Mouse (Mus musculus): ENCODE measurements around the gene Hnf1b.

Hnf1b gene

DNA sequence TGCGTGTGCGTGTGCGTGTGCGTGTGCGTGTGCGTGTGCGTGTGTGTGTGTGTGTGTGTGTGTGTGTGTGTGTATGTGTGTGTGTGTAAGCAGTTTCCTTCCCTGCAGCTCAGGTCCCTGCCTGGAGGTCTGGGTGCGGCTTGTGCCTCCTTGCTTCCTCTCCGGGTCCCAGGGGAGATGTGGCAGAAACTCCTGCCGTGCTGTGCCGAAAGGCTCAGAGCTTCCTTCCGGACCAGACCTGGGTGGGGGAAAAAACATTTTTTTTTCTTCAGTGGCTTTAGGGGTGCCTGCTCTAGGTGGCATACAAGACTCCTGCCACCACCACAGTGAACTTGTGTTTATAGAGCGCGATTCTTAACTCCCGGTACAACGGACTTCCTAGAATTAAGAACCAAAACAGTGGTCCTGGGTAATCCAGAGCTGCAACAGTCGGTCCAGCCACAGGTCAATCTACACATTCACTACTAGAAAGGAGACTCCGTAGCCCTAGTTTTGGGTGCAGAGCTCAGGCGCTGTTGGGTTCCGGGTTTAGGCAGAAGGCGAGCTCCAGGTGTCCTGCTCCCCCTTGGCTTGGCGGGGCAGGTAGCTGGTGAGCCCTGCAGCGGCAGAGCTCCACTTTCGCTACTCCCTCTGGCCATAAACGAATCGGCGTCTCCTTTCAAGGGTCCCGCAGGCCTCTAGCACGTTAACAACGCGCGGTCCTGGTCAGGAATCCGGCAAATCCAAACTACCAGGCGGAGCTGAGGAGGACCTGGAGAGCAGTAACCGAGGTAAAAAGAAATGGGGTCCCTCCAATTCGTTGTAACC lies at the start of gene Hnf1b:
Gene Hnf1b, plus strand, starts transcription at position 535 of the 807 bp plus-strand sequence.
- peak; percentile 24 for DNase-seq (ENCODE audit: low spot score)

DNA sequence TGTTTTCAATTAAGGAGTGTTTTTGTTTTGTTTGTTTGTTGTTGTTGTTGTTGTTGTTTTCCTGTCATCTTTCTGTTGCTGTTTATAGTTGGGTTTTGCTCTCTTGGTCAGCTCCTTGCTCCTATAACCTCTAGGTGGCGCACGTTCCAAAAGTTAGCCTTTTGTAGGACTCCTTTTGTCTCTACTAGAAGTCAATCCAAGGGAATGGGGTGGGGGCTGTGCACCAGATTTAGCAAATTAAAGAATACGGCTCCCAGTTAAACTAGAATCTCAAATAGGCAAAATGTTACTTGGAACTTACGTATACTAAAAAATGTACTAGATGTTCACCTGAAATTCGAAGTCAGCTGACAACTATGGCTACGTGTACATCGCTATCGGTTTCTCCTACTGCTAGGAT lies 47.7 kb upstream of the Hnf1b start:
- DNase-seq (ENCODE audit: low spot score): peak; percentile 33

DNA sequence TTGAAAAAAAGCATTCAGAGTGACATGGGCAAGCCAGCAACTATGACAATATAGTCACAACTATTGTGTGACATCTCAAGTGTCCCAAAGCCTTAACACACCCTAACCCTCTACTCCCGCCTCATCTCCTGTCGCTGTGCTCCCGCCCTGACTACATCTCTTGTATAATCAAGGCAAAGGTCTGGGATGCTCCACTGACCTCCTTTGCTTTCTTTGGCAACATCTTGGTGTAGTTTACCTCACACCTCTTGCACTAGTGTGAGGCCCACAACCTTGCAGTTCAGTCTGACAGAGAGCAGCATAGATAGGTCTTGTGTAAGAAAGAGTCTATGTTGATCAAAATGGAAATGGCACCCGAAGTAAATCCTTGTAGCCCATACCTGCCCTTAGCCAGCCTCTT lies 47.3 kb upstream of the Hnf1b start:
- no peak for DNase-seq (ENCODE audit: low spot score)

DNA sequence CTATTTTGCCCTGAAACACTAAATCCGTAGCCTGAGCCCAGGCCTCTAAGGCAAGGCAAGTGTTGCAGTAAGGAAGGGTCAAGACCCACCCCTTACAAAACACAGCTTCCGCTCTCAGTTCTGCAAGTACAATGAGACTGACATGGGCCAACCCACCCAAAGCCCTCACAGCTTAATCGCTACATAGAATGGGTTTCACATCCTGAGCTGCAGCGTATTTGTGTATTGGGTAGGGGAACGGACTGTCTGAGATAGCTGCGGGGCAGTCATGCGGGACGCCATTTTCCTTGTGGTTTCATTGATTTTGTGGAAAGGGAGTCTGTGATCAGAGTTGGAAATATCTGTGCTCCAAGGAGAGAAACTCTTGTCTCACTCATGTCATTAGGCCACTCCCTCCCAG lies 39.4 kb upstream of the Hnf1b start:
- no peak for DNase-seq (ENCODE audit: low spot score)

DNA sequence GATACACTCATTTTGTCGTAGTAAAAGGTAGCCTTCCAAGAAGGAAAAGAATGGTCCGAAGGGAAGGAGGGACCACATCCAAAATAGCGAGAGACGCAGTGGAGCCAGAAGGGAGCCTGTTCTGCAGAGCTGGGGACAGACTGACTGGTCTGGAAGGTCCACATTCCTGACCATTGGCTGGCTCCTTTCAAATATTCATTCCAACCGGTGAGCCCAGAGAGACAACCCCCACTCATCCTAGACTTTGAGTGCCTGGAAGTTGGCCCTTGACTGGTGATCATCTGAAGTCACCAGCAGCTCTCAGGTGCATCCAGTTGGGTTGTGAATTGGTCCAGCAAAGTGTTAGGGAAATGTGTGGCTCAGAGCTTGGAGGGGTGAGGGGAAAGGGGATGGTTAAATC lies 34.7 kb upstream of the Hnf1b start:
- no peak for DNase-seq (ENCODE audit: low spot score)

DNA sequence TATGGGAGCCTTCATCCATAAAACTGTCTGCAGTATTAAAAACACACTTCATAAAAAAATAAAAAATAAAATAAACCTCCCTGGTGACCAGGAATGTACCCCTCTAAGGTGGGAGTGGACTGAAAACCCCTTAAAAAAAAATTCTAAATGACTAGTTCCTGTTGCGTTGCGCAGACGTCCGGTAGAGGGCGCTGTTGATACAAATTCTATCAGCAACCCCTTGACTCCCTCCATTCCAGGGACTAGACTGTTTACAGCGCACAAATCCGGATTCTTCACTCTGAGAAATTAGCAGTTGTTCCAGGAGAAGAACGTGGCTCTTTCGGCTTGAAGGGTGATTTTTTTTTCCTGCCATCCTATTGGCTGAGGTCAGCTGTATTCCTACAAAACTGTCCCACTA lies 34.2 kb upstream of the Hnf1b start:
- DNase-seq (ENCODE audit: low spot score): peak; percentile 62

DNA sequence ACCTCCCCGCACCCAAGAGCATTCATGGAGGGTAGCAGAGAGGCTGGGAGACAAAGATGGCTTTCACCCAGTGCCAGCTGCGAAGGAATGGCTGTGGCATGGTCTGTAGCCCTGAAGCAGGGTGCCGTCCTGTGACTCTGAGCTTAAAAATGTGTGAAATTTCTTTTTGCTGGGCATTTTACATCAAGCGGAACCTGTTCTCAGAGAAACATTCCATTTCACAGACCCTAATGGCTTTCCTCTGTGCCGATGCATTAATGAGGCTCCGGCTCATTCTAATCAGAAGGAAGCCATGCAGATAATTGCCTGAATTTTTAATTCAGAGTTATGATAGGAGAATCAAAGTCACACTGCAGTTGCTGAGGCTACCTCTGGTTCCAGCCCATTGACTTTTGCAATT lies 32.8 kb upstream of the Hnf1b start:
- no peak for DNase-seq (ENCODE audit: low spot score)

DNA sequence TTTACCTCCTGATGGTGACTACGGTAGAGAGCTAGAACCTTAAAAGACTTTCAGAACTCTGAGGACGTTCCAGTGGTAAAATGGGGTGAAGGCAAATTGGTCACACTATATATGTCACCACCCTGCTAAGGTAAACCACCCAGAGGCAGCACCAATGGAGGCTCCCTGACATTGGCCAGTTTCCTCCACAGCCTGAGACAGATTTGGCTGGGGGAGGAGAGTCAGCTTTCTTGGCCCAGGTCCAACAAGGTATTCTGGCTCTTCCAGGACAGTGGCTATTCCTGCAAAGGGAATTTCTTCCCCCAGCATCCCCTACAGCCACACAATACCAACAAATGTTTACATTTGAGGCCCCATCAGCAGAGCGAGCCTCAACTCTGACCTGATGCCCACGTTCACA lies 31.9 kb upstream of the Hnf1b start:
- no peak for DNase-seq (ENCODE audit: low spot score)

DNA sequence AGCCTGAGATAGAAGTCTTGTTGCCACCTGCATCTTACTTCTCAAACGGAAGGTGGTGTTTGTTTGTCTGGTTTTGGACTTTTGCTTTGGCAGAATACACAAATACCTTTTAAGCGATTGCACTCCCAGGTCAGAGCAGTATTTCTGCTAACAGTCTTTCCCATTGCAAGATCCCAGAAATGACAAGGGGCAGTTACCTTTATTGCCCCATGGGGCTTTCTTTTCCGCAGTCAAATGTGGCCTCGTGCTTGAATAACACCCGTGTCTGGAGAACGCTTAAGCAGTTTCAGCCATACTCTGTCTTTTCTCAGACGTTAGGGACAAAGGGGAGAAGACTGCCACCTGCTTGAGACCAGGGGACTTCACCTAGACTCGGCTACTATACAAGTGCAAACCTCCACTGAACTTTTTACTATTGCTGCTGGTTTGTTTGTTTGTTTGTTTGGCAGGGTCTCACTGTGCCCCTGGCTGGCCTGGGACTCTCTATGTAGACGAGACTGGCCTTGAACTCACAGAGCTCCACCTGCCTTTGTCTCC lies 31.2 kb upstream of the Hnf1b start:
- DNase-seq (ENCODE audit: low spot score): no peak

DNA sequence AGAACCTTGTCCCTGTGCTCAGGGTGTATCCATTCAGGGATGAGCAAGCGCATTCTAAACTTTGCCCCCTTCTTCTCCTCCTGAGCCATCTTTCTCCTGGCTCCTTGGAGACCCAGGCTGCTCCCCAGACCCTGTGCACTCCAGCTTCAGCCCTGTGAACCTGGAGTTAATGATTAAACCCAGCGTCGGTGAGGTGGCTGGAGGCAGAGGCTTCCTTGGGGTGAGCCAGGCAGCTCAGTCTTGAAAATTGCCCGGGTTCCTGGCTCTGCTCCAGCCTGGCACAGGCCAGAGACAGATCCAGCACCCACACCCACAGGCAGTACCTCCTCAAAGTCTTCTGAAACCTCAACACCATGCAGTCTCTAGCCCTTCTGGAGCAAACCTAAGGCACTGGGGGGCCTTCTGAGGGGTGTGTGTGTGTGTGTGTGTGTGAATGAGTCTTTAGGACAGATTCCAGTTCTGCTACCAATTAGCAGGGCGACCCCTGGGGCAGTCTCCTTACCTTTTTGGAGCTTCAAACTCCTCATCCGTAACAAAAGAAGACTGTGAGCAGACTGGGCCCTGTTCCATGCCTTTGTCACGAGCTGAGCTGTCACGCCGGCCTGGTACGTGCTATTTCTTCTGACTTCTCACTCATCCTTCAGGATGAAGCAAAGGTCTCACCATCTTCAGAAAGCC lies 29.9 kb upstream of the Hnf1b start:
- no peak for DNase-seq (ENCODE audit: low spot score)

DNA sequence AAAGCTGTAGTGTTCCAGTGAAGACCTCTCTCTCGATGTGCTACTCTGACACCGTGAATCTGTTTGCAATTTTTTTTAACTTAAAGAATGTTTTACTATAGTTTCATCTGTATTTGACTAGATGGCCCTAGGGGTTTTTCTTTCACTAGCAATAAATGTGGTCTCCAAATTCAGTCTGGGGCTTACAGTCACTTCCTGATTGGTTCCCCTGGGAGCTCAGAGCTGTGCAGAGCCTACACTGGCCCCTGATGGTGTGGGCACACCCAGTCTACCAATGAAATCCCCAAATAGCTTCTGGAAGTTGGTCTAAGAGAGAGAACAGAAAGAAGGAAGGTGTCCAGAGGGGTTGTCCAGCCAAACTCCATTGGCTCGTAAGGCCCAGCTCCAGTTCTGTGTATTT lies 23.7 kb upstream of the Hnf1b start:
- no peak for DNase-seq (ENCODE audit: low spot score)

DNA sequence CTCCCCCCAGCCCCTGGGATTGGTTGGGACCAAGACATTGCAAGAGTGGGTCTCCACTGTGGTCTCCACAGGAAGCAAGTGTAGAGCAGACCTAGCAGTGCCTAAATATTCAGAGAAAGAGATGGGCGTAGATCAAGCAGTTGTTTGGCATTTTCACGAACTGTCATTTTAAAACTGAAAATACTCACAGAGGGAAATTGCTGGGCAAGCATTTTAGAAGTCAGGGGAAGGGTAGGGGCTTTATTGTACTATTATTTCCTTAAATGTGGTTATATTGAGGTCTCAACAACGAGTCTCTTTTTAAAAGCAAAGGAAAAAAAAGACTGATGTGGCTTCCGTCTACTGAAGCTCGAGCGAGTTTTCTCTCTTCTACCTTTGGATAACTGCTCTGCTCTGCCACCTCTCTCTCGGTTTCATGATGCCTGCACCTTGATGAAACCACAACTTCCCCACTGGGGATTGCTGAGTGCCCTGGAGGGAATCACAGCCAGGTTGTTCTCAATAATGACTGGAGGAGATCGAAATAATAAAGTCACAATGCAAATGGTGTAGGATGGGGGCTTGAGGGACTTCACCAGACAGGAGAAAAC lies 21.2 kb upstream of the Hnf1b start:
- DNase-seq (ENCODE audit: low spot score): no peak

DNA sequence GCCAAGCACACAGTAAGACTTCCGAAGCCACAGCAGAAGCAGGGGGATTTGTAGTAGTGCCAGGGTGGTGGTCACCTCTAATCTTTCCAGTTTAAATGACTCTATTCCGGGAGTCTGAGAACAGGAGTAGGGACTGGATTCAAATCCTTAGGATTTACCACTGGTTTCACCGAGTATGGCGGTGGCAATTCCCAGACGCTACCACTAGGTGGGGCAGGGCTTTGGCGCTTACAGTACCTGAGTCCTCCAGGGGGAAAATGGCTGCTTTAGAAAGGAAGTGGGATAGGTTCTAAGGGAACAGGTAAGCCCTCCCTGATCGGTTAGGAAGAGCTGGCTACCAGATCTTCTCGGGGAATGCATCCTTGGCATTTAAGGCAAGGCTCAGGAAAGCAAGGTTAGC lies 17.5 kb upstream of the Hnf1b start:
- DNase-seq (ENCODE audit: low spot score): peak; percentile 41

DNA sequence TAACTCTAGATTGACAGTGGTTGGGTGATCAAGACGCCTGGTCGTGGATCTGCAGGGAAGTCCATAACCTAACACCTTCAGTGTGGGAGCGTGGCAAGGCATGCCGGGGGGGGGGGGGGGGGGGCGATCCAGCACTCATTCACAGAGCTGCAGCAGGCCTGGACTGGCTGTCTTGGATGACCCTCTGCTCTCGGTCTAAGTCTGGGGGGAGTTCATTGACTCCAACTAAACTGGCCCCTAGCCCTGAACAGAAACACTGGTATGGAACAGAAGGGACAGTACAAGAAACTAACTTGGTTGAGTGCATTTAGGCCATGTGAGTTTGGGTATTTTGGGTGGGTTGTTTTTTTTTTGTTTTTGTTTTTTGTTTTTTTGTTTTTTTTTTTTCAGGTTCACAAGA lies 16.3 kb upstream of the Hnf1b start:
- no peak for DNase-seq (ENCODE audit: low spot score)

DNA sequence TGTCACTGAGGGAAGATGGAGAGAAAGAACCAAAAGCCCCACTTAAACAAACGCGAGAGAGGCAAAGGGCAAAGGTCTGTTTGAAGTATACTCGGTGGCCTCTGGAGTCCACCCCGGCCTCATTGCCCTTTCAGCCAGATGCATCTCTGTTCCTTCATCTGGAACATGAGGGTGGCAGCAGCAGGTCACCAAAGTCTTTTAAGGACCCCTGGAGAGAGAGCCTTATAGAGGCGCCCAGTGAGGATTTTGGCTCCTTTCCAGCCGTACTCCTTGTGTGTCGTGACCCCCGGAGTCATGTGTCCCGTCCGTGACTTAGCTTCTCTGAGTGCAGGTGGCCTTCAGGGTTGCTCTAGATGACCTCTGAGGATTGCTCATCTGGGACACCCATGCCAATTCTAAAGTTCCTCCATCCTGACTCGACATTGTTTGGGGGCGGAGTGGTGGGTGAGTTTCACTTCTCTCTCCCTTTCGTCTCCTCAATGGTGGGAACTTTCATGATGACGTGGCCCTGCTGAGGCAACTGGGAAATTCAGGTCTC lies 15.8 kb upstream of the Hnf1b start:
- no peak for DNase-seq (ENCODE audit: low spot score)

DNA sequence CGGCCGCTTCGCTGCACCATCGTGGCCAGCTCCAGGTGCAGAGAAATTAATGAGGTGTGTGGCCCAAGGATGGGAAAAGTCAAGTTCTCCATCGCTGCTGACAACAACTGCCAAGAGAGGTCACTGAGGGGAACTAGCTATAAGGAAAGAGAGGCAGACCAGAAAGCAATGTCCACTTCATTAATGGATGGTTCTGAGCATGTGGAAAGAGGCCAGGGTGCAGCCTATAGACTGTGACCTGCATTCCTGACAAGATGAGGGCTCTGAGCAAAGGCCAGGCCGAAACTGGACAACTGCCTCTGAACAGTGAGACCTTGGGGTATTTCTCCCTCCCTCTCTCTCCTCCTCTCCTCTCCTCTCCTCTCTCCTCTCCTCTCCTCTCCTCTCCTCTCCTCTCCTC lies 10.4 kb upstream of the Hnf1b start:
- DNase-seq (ENCODE audit: low spot score): no peak

DNA sequence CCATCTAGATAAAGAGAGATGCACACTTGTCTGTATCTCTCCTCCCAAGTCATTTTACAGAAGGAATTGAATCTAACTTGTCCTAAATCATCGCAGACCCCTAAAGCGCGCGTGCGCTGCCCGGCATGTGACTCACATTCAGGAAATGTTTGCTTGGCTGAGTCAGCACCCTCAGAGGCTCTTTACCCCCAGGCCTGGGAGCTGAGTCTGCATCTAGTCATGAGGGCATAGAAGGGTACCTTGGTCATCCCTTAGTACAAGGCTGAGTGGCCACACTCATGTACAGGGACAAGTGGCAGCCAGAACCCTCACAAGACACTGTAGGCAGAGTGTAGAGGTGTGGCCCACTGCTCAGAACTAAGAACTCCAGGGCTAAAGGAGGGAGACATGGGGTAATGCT lies 6.3 kb upstream of the Hnf1b start:
- peak; percentile 16 for DNase-seq (ENCODE audit: low spot score)

DNA sequence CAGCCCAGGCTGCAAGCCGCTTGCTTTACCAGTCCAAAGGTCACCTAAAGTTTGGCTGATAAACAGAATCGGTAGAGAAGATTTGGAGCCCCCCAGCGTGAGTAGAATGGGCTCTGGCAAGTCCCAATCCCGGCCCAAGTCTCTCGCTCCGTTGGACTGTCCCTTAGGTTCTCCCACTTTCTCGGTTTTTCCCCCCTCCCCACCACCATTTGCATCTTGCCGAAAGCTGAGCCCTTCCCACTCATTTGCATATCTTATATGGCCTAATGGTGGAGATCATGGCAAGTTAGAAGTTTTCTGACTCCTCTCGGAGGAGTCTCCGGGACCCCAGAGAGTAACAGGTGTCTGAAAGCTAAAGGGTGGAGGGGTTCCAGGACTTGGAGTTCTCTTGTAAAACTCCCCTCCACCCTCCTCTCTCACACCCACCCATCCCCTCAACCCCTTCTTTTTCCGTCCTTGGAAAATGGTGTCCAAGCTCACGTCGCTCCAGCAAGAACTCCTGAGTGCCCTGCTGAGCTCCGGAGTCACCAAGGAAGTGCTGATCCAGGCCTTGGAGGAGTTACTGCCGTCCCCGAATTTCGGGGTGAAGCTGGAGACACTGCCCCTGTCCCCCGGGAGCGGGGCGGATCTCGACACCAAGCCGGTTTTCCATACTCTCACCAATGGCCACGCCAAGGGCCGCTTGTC lies 866 bp downstream of the Hnf1b start:
- DNase-seq (ENCODE audit: low spot score): peak; percentile 50

DNA sequence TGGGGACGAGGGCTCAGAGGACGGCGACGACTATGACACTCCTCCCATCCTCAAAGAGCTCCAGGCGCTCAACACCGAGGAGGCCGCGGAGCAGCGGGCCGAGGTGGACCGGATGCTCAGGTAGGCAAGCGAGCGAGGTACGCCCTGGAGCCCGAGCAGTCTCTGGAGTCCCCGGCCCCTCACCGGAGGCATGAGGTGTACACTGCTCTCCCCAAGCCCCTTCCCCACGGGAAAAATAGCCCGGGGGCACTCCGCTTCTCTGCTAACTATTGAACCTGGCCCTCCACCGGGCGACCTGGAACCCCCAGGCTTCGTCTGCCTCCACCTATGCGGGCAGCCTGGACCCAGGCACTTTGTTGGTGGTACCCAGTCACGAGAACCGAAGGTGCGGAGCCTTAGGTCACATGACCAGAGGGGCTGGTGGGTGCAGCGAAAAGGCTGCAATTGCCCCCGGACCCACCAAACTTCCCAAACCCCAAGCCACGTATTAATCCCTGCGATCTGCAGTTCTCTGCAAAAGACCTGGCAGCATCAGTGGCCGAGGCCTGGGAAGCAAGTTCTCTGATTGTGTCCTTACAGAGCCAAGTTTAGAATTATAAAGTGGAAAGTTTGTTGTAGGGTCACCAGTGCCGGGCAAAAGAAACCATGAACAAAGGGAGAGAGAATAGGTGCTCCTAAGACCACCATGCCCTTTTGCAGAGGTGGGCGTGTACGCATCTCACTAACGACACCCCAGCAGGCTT lies 1.6 kb downstream of the Hnf1b start:
- DNase-seq (ENCODE audit: low spot score): peak; percentile 18

DNA sequence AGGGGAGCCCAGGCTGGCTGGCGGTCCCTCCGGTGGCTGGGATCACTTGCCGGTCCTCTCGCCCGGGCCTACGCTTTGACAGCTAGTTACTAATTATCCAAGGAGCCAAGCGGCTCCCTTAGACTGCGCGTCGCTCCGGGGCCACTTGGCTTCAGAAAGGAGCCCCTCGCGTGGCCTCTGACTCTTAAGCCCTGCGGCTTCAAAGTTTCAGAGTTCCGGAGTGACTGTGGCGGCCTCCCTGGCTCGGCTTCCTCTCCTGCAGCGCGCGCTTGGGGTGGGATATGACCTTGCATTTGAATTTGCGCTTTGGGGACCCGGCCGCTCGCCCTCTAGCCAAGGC lies 2.1 kb downstream of the Hnf1b start:
- DNase-seq (ENCODE audit: low spot score): peak; percentile 12

DNA sequence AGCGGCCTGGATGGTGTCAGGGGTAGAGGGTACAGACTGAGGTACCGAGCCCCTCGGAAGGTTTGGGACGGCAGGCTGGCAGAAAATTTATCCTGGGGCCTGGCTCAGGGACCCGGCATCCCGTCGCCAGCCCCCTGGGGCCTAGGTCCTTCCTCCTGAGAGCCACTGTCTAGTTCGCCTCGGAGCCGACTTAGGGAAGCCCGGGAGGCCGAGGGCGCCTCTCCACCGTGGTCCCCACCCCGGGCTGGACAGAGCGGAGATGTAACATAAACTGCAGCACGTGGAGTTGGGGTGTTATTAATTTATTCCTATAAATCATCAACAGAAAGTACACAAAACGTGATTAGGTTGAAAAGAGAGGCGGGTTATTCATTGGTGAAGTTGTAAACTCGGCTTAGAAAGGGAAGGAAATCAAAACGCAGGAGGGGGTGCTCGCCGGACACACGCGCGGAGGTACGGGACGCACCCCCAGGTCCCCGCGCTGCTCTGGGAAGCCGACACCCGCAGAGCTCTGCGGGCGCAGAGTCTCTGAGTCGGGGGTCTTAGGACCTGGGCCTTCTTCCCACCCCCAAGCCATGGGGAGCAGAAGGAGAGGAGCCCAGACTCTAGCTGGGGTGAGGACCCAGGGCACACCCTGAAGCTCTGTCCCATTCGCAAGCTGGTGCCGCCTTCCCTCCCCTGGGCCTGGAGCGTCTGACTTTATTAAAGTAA lies 2.8 kb downstream of the Hnf1b start:
- no peak for DNase-seq (ENCODE audit: low spot score)

All from lung, postnatal 25 days (tissue).